Mouse (Mus musculus): ENCODE data around the gene Map3k1.

GRCm38 (mm10) chr13:111778606-111779005, 30.2 kb downstream of the Map3k1 start:
- TF ChIP-seq CTCF (IDR thresholded peaks at IDR 0.05; ENCODE audit: low read depth) (no peak), EP300 (optimal IDR thresholded peaks at IDR 0.05) (no peak)

All from stomach, postnatal 0 days (tissue).